Mouse (Mus musculus) heart, embryonic 10.5 days (tissue): ENCODE measurements around the gene Galk2. TPM values are rescaled to one million over a fixed set of nuclear protein-coding genes. Genes with fewer than 3 reads are reported as not detected.

Source experiments
- DNase-seq: peaks from one replicate; pipeline ENCODE4 v3.0.0-alpha.2; 2017; ENCODE audit warnings: low spot score
- H3K27ac ChIP-seq: fragments of 300-500 bp; sonication (generic); 2 replicates; pipeline ENCODE4 v1.5.1; 2016; ENCODE audit warnings: mild to moderate bottlenecking
- H3K27me3 ChIP-seq: fragments of 300-500 bp; sonication (generic); 2 replicates; pipeline ENCODE4 v1.6.1; 2016; ENCODE audit warnings: mild to moderate bottlenecking; ENCODE audit not compliant: poor library complexity, insufficient read depth, severe bottlenecking
- H3K36me3 ChIP-seq: fragments of 300-500 bp; sonication (generic); 2 replicates; pipeline ENCODE4 v1.6.1; 2016; ENCODE audit warnings: mild to moderate bottlenecking, moderate library complexity
- H3K4me1 ChIP-seq: fragments of 300-500 bp; sonication (generic); 2 replicates; pipeline ENCODE4 v1.6.1; 2016; ENCODE audit warnings: mild to moderate bottlenecking
- H3K4me3 ChIP-seq: fragments of 300-500 bp; sonication (generic); 2 replicates; pipeline ENCODE4 v1.5.1; 2016; ENCODE audit warnings: mild to moderate bottlenecking, moderate library complexity
- H3K9me3 ChIP-seq: fragments of 300-500 bp; sonication (generic); 2 replicates; pipeline ENCODE4 v1.6.1; 2016; ENCODE audit warnings: mild to moderate bottlenecking, moderate library complexity
- WGBS: fragments of 180-500 bp; shearing (Covaris S2); methylation state at CpG from one replicate; pipeline ENCODE4 v1.1.7; 2016; 5-methylcytosine and 5-hydroxymethylcytosine counted together
- polyA plus RNA-seq: library from polyadenylated mRNA; unstranded; fragments of >200 nt; fragmentation: Nextera tagmentation; extraction: Ambion mirVana; gene quantifications from 2 replicates; pipeline ENCODE4 v1.2.1, GENCODE M21; 2016

Galk2 gene
- polyA plus RNA-seq, 1 experiment from 2014 or later = 34.0 TPM

DNA sequence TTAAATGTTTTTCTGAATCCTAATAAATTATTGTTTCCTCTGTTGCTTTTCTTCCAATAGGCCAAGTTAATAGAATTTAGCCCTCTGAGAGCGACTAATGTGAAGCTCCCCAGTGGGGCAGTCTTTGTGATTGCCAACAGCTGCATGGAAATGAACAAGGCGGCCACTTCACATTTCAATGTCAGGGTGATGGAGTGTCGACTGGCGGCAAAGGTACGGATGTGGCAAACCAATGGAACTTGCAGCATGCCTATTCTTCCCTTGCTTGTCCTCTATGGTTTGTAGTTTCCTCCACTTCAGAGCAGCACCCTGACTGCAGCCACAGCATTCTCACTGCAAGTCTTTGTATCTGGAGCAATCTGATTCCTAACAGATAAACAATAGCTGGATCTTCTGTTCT, 72.3 kb downstream of the Galk2 start:
- Histone ChIP-seq H3K36me3 (peaks cover 18% of the 10 kb centered on the region), H3K4me3 (no peak overlapping the region), H3K27me3 (no peaks in the 10 kb centered on the region), H3K27ac (no peak overlapping the region), H3K4me1 (peaks cover 8% of the 10 kb centered on the region), H3K9me3 (no peaks in the 10 kb centered on the region)
- 80% methylated on average over 5 of the region's 5 CpGs for WGBS
- no peak for DNase-seq

DNA sequence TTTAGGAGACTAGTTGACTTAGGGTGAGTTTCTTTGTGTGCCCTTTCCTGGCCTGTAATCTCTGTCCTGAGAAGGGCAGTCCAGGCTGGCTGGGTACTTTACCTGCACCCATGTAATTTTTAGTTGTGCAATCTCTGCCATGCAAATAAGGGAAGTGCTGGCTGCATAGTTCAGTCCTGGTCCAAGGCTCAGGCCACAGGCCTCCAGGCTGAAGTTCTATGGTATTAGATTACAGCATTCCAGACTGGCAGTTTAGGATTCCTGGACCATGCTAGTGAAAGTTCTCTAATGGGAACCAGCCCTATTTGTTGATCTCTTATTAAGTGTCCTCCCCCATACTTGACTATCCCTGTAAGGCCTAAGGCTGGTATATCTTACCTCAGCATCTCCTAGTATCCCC, 73.8 kb downstream of the Galk2 start:
- no peaks in the 10 kb centered on the region for H3K27me3 ChIP-seq
- no peak for DNase-seq
- H3K36me3 ChIP-seq = peaks cover 20% of the 10 kb centered on the region
- H3K4me1 ChIP-seq = peaks cover 8% of the 10 kb centered on the region
- no peak overlapping the region for H3K4me3 ChIP-seq
- H3K27ac ChIP-seq = no peak overlapping the region
- no peaks in the 10 kb centered on the region for H3K9me3 ChIP-seq

DNA sequence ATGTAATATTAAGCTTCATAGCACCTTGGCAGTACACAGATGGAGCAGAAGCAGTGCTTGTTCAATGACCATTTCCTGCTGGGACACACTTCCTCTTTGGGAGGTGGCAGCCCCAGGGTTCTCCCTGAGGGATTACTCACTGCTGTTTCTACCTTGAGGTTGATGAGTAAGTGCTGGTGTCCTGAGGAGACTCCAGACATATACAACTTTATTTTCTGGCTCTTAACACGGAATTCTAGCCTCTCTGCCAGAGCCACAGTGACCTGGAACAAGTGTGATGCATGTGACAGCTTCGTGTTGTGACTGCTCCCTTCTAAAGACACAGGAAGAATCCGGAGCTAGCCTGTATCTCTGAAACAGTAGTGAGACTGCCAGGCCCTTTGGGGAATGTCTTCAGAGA, 75.1 kb downstream of the Galk2 start:
- Histone ChIP-seq H3K4me1 (peaks cover 8% of the 10 kb centered on the region), H3K36me3 (peaks cover 18% of the 10 kb centered on the region), H3K27me3 (no peaks in the 10 kb centered on the region), H3K9me3 (no peaks in the 10 kb centered on the region), H3K4me3 (no peak overlapping the region), H3K27ac (no peak overlapping the region)
- DNase-seq = no peak
- WGBS = 72% methylated on average over 3 of the region's 3 CpGs

DNA sequence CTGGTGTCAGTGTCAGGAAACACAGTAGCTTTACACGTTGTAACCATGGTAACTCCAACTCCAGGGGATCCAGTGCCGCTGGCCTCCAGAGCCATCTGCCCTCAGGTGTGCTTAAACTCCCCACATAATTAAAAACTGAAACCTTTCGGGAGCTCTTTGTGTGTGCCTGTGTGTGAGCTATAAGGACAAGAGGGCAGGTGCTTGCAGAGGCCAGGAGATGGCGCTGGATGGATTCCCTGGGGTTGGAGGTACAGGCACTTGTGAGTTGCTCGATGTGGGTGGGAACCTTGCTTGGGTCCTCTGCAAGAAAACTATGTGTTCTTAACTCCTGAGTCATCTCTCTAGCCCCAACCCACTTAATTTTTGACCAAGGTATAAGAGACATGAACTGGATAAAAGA, 77.5 kb downstream of the Galk2 start:
- WGBS = 66% methylated on average over 5 of the region's 5 CpGs
- H3K36me3 ChIP-seq = peaks cover 11% of the 10 kb centered on the region
- H3K4me1 ChIP-seq = peaks cover 19% of the 10 kb centered on the region
- no peaks in the 10 kb centered on the region for H3K9me3 ChIP-seq
- H3K4me3 ChIP-seq = no peak overlapping the region
- H3K27ac ChIP-seq = no peak overlapping the region
- no peaks in the 10 kb centered on the region for H3K27me3 ChIP-seq
- no peak for DNase-seq

DNA sequence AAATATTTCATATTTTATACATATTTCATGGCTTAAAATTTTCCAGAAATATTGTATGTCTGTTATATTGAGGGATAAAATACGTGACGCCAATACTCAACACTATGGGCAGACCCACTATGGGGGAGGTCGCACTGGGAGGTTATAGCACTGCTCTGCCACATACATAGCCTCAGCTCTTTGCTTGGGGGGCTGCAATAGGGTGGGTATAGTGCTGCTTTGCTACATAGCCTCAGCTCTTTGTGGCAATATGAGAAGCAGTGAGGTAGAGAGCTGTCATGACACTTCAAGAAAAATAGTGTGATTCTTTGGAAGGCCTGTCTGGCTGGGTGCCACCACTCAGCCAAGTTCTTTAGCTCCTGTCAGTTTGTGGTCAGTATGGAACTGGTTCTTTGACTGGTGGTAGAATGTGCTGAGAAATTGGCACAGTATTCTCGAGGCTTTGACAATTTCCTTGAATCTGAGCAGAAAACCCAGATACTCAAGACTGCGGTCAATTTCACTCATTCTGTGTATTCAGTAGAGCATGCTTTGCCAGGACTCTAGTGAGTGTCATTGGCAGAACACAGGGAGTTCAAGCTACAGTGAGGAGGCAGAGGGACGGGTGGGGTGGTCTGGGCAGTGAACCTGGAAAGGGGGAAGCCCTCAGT, 80.2 kb downstream of the Galk2 start:
- Histone ChIP-seq H3K36me3 (peaks cover 10% of the 10 kb centered on the region; the same call in 1 of the 2 replicates), H3K27me3 (no peaks in the 10 kb centered on the region), H3K4me1 (peaks cover 12% of the 10 kb centered on the region), H3K4me3 (no peak overlapping the region), H3K9me3 (no peaks in the 10 kb centered on the region), H3K27ac (no peak overlapping the region)
- no peak for DNase-seq
- WGBS = 79% methylated on average over 6 of the region's 6 CpGs

DNA sequence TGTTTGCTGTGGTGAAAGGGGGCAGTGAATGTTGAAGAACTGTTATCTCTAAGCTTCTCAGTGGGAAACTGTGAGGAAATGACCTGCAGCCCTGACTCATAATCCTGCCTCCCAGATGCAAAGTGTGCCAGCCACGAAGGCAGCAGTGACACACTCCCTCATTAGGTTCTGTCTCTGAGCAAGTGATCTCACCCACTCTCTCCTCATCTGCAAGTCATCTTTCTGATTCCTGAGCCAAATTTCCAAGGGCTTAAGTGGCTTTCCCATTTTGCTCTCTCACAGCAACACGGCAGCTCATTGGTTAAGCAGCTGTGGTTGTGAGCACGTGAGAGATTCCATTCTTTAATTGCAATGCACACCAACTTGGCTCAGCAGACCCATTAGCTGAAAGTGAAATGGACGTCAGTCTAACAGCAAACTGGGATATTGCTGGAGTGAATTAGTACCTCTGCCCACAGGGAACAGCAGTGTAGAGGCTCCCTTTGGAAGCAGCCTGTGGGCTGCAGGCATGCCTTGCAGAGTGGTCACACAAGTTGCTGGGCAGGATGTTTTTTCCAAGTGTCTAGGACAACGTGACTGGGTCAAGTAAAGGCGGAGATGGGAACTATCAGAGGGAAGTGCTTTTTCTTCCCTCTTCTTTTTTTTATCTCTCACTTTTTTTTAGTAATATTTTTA, 82.3 kb downstream of the Galk2 start:
- peaks cover 10% of the 10 kb centered on the region; the same call in 1 of the 2 replicates for H3K36me3 ChIP-seq
- DNase-seq = no peak
- no peaks in the 10 kb centered on the region for H3K27me3 ChIP-seq
- H3K4me3 ChIP-seq = no peak overlapping the region
- H3K9me3 ChIP-seq = no peaks in the 10 kb centered on the region
- 65% methylated on average over 6 of the region's 6 CpGs for WGBS
- H3K4me1 ChIP-seq = peaks cover 12% of the 10 kb centered on the region
- H3K27ac ChIP-seq = peak overlapping the region; percentile 13; the same call in 1 of the 2 replicates

DNA sequence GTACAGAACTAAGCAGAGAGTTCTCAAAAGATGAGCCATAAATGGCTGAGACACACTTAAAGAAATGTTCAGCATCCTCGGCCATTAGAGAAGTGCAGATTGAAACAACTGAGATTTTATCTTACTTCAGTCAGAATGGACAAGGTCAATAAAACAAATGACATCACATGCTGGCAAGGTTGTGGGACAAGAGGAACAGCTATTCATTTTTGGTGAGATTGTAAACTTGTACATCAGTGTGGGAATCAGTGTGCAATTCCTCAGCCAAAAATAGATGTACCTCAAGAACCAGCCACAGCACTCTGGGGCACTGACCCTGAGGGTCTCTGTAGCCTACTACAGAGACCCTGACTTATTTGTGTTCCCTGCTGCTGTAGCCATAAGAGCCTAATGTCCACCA, 84.4 kb downstream of the Galk2 start:
- Histone ChIP-seq H3K4me3 (no peak overlapping the region), H3K36me3 (peaks cover 17% of the 10 kb centered on the region; the same call in 1 of the 2 replicates), H3K9me3 (no peaks in the 10 kb centered on the region), H3K27ac (no peak overlapping the region), H3K4me1 (peaks cover 12% of the 10 kb centered on the region), H3K27me3 (no peaks in the 10 kb centered on the region)
- WGBS = 80% methylated on average over 1 of the region's 1 CpGs
- DNase-seq = no peak

DNA sequence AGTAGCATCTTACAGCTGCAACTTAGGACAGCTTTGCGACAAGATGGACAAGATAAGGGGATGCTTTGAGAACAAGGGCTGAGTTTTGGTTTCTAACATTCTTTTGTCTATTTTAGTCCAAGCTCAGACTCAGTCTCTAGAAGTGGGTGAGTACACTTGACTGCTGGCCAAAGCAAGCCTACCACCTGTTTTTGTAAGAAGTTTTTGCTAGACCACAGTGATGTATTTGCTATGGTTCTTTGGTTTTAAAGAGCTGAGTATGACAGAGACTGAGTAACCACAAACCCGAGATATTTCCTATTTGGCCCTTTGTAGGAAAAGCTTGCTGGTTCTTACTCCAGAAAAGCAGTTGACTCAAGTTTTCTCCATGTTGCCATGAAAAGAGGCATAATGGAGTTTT, 89.3 kb downstream of the Galk2 start:
- 91% methylated on average over 2 of the region's 2 CpGs for WGBS
- H3K4me1 ChIP-seq = no peaks in the 10 kb centered on the region
- DNase-seq = no peak

DNA sequence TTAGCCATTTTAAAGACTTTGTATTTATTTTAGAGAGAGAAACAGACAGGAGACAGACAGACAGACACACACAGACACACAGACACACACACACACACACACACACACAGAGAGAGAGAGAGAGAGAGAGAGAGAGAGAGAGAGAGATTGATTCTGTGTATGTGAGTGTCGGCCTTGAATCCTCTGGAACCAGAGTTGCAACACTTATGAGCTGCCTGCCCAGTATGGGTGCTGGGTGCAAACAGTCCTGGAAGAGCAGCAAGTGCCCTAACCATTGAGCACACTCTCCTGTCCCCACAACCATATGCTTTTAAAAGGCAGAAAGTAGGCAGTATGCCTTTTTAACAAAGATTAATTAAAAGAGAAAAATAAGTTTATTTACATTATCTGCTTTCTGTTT, 109.9 kb downstream of the Galk2 start:
- 81% methylated on average over 1 of the region's 1 CpGs for WGBS
- peaks cover 12% of the 10 kb centered on the region for H3K4me1 ChIP-seq

More for the DNA sequence above, 89.3 kb downstream of the Galk2 start:
- Histone ChIP-seq H3K4me3 (no peak overlapping the region), H3K27ac (no peak overlapping the region), H3K9me3 (no peaks in the 10 kb centered on the region), H3K27me3 (no peaks in the 10 kb centered on the region), H3K36me3 (peaks cover 32% of the 10 kb centered on the region)

DNA sequence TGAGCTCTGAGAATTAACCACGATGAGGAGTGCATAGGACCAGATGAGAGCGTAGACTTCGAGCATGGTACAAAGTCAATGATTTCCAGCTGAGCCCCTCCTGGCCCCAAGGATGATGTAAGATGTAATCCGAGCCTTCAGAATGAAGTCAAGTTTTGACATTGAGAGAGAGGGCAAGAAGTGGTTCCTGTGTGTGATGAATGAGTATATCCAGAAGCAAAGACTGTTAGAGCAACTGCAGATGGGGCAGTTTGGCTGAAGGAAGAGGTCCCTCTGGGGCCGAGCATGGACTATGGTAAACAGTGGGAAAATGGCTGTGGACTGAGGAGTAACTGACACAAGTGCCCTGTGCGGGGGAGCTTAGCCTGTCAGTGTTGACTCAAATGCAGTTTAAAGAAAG, 114.3 kb downstream of the Galk2 start:
- no peak for DNase-seq
- Histone ChIP-seq H3K9me3 (no peaks in the 10 kb centered on the region), H3K4me1 (peaks cover 22% of the 10 kb centered on the region), H3K4me3 (no peak overlapping the region), H3K36me3 (peaks cover 2% of the 10 kb centered on the region; the same call in 1 of the 2 replicates), H3K27ac (no peak overlapping the region), H3K27me3 (no peaks in the 10 kb centered on the region)
- 58% methylated on average over 6 of the region's 6 CpGs for WGBS

More for the DNA sequence above, 109.9 kb downstream of the Galk2 start:
- no peak for DNase-seq
- H3K27ac ChIP-seq = no peak overlapping the region
- H3K9me3 ChIP-seq = no peaks in the 10 kb centered on the region
- H3K36me3 ChIP-seq = no peaks in the 10 kb centered on the region
- no peak overlapping the region for H3K4me3 ChIP-seq
- no peaks in the 10 kb centered on the region for H3K27me3 ChIP-seq

DNA sequence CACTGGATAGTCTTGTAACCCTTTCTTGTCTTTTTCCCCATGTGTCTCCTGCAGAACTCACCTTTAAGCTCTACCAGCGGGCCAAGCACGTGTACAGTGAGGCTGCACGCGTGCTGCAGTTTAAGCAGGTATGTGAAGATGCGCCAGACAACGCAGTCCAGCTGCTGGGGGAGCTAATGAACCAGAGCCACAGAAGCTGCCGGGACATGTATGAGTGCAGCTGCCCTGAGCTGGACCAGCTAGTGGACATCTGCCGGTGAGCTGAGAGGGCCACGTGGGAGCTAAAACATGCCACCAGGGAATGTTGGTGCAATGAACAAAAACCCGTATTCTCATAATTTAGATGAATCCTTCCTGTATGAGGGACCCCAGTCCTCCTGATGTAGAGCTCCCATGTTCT, 116.3 kb downstream of the Galk2 start:
- 94% methylated on average over 10 of the region's 10 CpGs for WGBS
- Histone ChIP-seq H3K27me3 (no peaks in the 10 kb centered on the region), H3K27ac (no peak overlapping the region), H3K4me3 (no peak overlapping the region), H3K4me1 (peaks cover 19% of the 10 kb centered on the region), H3K9me3 (no peaks in the 10 kb centered on the region), H3K36me3 (peaks cover 4% of the 10 kb centered on the region; the same call in 1 of the 2 replicates)
- DNase-seq = no peak

DNA sequence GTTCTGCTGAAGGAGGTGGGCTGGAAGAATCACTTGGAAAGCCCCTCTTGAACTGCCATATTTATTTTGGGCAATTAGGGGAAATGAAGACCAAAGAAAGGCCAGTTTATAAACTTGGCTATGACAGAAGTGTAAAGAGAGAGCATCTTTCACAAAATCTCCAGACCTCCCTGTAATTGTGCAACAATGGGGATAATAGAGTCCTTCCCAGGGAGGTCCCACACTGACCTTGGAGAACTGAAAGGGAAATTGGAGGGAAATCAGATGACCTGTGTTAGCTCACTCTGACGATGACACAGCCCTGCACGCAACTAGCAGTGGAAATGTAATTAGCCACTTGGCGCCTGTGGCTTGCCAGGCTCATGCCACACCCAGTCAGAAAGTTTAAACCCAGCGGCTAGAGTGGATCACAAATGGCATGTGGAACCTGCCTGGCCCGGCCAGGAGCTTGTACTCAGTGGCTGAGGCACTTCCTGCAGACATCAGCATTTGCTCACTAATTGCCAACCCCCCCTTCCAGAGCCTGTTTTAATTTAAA, 117.0 kb downstream of the Galk2 start:
- no peak for DNase-seq
- no peak overlapping the region for H3K27ac ChIP-seq
- no peaks in the 10 kb centered on the region for H3K27me3 ChIP-seq
- H3K36me3 ChIP-seq = peaks cover 4% of the 10 kb centered on the region; the same call in 1 of the 2 replicates
- H3K4me3 ChIP-seq = no peak overlapping the region
- H3K9me3 ChIP-seq = no peaks in the 10 kb centered on the region
- 66% methylated on average over 5 of the region's 5 CpGs for WGBS
- peaks cover 16% of the 10 kb centered on the region; the same call in 1 of the 2 replicates for H3K4me1 ChIP-seq

DNA sequence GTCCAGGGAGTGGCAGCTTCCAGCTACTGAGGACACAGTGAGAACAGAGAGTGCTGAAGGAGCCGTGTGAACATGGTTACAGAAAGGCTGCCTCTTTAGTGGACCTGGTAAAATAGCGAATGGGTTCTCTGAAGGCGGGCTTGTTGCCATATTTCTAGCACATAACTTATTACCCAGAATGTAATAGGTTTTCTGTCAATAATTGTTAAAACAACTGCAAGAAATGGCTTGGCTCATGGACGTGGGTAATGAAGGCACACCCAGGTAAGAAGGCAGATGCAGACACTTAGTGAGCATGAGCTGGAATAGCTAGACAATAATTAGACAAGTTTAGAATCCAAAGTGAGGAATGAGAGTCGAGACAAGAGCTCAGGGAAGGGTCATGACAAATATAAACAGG, 143.4 kb downstream of the Galk2 start:
- DNase-seq = no peak
- peaks cover 3% of the 10 kb centered on the region; the same call in 1 of the 2 replicates for H3K4me1 ChIP-seq
- H3K27me3 ChIP-seq = no peaks in the 10 kb centered on the region
- WGBS = 74% methylated on average over 5 of the region's 5 CpGs
- H3K27ac ChIP-seq = no peak overlapping the region
- H3K9me3 ChIP-seq = no peaks in the 10 kb centered on the region
- no peak overlapping the region for H3K4me3 ChIP-seq
- no peaks in the 10 kb centered on the region for H3K36me3 ChIP-seq
